Mouse (Mus musculus) naive thymus-derived CD4-positive, alpha-beta T cell, adult 2 months (primary cell): ENCODE results near the gene App.

Experiments
- DNase-seq: peaks from one replicate; pipeline ENCODE4 v3.0.0-alpha.2; 2011; ENCODE audit warnings: low read depth

The App gene

GRCm38 (mm10) chr16:85173373-85174081, at the start of gene App:
TSS of gene App (minus strand) at chr16:85173766.
- DNase-seq: peak; percentile 80

- DNase-seq: no peak
Observed at GRCm38 (mm10) chr16:85215846-85216245, 42.3 kb upstream of the App start.

GRCm38 (mm10) chr16:85215173-85215572, 41.6 kb upstream of the App start:
- DNase-seq: no peak

DNA sequence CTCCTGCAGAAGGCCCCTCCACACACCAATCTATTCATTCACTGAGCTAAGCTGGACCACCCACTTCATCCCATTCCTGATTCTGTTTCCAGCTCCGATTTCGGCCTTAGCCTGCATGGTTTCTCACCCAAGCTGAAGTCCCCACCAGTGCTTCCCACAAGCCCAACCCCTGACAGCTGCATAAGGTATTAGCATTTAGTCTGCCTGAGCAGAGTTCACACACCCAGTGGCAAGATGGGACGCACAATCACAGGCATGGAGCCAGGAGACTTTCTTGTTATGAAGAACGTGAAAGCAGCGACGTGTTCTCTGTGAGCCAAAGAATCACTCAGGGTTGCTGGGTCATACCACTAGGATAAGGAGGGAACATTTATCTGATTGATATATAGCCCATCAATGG, 22.1 kb upstream of the App start:
- DNase-seq: no peak

- DNase-seq: no peak
Observed at GRCm38 (mm10) chr16:85195167-85195566, 21.6 kb upstream of the App start.

DNA sequence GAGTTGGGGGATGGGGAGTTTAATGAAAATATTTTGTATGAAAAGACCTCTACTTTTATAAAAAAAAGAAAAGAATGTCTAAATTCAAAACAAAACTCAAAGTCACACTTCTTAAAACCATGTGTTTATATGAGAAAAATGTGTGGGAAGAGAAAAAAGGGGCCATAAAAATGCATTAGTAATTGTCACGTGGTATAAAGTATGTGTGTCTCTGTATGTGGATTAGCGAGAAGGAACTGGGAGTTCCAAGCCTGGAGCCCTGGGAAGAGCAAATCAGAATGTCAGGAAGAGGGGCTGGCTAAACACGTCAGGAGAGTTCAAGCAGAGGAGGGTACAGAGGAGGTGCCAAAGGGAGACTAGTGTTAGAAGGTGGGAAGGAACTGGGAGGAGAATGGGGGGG, 7.9 kb upstream of the App start:
- DNase-seq: no peak

GRCm38 (mm10) chr16:85180710-85181109, 7.1 kb upstream of the App start:
- no peak for DNase-seq

DNA sequence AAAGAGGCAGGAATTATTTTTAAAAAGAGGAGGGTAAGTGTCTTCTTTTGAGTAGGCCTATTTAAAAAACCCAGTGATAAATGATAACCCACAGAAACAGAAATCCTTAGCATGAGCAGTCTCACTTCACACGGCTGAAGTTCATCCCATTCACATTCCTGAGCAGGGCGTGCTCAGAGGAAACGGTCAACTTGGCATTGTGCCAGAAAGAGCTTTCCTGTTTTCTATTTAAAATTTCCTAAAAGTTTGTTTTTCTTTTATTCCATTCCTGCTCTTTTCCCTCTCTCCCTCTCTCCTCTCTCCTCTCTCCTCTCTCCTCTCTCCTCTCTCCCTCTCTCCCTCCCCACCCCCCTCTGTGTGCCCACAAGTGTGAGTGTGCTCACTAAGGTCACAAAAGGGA, 3.1 kb upstream of the App start:
- DNase-seq: no peak

DNA sequence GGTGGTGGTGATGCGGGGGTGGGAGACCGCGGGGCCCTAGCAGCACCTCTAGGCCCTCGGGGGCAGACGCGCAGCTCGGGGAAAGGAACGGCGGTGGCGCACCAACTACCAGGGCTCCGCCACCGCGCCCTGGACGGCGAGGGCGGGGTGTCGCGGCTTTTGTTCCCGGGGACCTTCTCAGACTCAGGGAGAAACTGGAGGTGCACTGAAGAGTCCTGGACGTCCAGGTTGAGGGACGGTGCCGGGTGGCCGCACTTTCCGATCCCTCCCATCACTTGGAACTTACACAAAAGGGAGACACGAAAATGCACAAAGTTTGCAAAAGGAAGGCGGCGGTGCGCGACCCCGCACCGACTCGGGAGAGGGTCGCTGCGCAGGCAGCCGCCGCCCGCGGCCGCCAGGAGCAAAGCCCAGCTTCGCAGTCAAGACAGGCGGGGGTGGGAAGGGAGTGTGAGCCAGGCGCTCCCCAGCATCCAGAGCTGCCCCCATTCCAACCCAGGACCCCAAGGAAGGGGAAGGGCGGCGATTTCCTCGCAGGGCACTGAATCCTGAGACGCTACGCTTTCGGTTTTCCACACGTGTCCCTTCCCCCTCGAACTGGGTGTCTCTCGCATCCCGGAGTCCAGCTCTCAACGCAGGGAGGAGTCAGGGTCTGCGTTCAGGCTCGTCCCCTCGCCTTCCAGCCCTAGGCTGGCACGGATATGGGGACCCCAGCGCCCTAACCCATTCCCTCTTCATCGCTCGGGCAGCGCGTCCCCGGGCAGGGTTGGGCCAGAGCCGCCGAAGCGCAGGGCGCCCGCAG, 794 bp downstream of the App start:
- peak; percentile 36 for DNase-seq

GRCm38 (mm10) chr16:85171976-85172570, 1.5 kb downstream of the App start:
- DNase-seq: peak; percentile 15

GRCm38 (mm10) chr16:85170826-85171510, 2.6 kb downstream of the App start:
- DNase-seq: no peak

DNA sequence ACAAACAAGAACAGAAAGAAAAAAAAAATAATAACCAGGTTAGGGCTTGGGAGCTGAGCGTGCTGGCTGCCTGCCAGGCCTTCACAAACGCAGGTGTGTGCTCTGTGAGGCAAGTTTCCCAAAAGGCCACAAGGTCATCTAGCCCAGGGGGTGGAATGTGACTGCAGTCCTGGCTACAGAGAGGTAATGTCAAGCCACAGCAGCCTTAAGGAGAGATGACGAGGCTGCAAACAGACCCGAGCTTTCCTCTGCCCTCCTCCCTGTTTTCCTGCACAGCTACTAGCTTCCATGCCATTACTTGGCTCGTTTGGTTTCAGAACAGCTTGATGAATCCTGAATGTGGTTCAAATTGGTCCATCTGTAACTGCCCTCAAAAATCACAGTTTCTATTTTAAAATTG, 4.7 kb downstream of the App start:
- DNase-seq: no peak

GRCm38 (mm10) chr16:85166205-85166604, 7.4 kb downstream of the App start:
- no peak for DNase-seq

DNA sequence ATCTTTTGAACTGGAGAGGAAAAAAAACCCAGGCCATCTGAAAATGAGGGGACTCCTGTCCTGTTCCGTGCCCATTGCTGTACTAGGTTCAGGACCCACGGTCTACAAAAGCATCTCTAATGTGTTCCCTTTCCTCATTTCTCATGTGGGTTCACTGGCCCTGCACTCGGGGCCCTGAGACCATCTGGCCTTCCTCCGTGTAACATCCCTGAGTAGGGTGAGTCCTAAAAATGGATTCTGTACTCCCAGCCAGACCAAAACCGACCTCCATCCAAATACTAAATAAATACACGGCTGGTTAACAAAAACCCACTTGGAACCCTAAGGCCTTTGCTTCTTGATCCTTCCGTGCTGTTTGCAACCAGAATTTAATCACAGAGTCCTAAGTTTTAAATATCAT, 7.9 kb downstream of the App start:
- no peak for DNase-seq

DNA sequence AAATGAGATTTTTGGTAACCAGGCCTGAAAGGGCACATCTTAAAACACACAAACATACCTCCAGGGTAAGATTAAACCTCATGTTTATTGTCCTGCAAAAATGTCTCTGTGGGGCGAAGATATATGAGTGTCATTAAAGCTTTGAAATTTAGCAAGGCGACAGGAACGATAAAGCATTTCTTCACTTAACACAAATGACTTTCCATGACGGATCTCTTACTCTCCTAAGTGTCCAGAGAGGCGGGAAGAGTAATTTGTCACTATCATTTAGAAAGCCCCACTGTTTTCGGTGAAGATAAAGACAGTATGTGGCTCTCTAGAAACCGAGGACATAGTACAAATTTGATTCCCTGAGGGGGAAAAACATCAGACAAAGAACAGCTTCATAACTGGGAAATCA, 8.4 kb downstream of the App start:
- no peak for DNase-seq

DNA sequence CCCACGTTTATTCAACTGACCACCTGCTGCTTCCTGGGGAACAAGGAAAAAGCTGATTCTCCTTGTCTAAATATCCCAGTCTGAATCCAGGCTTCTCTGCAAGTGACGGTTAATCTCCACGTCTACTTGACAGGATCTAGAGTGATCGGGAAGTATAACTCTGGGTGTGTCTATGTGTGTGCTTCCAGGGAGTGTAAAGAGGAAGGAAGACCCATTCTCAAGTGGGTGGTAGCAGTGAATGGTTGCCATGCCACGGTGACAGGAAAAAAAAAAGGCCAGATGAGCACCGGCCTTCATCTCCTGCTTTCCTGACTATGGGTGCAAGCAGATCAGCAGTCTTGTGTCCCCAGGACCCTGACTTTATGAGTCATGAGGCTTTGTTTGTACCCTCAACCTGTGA, 10.8 kb downstream of the App start:
- no peak for DNase-seq

GRCm38 (mm10) chr16:85160140-85160539, 13.4 kb downstream of the App start:
- no peak for DNase-seq

- DNase-seq: no peak
Observed at GRCm38 (mm10) chr16:85157796-85158546, 15.6 kb downstream of the App start.

- no peak for DNase-seq
Observed at GRCm38 (mm10) chr16:85157156-85157555, 16.4 kb downstream of the App start.

- no peak for DNase-seq
Observed at GRCm38 (mm10) chr16:85155836-85156235, 17.7 kb downstream of the App start.

- DNase-seq: no peak
Observed at GRCm38 (mm10) chr16:85152457-85152856, 21.1 kb downstream of the App start.

- no peak for DNase-seq
Observed at GRCm38 (mm10) chr16:85151681-85152080, 21.9 kb downstream of the App start.
